Mouse (Mus musculus) liver, postnatal 0 days (tissue): ENCODE measurements around the gene Smcp. TPM values are rescaled to one million over a fixed set of nuclear protein-coding genes. Genes with fewer than 3 reads are reported as not detected.
A peak's percentile ranks its signal among the peaks of the same experiment; 100 is the strongest.

Experiments used
- ATAC-seq: fragments of 200-750 bp; cut with Nextera tagmentation; 2 replicates; pipeline ENCODE4 v1.8.0; 2017; ENCODE audit warnings: mild to moderate bottlenecking, moderate library complexity
- DNase-seq: peaks from one replicate; pipeline ENCODE4 v3.0.0-alpha.2; 2016
- H3K27ac ChIP-seq: fragments of 300-500 bp; sonication (generic); 2 replicates; pipeline ENCODE4 v1.5.1; 2014; ENCODE audit warnings: antibody characterized with exemption, moderate library complexity, mild to moderate bottlenecking, low read depth
- H3K27me3 ChIP-seq: fragments of 300-500 bp; sonication (generic); 2 replicates; pipeline ENCODE4 v1.6.1; 2014; ENCODE audit warnings: low read length, control low read depth, mixed read lengths; ENCODE audit not compliant: insufficient read depth
- H3K36me3 ChIP-seq: fragments of 300-500 bp; sonication (generic); replicated peaks from 2 replicates; pipeline ENCODE4 v1.6.1; 2014; ENCODE audit warnings: mild to moderate bottlenecking, control low read depth, low read length, moderate library complexity, mixed read lengths; ENCODE audit not compliant: insufficient read depth
- H3K4me1 ChIP-seq: fragments of 300-500 bp; sonication (generic); 2 replicates; pipeline ENCODE4 v1.6.1; 2014; ENCODE audit warnings: antibody characterized with exemption, mild to moderate bottlenecking, control low read depth; ENCODE audit not compliant: insufficient read depth
- H3K4me2 ChIP-seq: fragments of 300-500 bp; sonication (generic); 2 replicates; pipeline ENCODE4 v1.6.1; 2014; ENCODE audit warnings: low read depth, mild to moderate bottlenecking, low read length, moderate library complexity, mixed read lengths
- H3K4me3 ChIP-seq: fragments of 300-500 bp; sonication (generic); 2 replicates; pipeline ENCODE4 v1.5.1; 2014; ENCODE audit warnings: low read depth, low read length
- H3K9ac ChIP-seq: fragments of 300-500 bp; sonication (generic); replicated peaks from 2 replicates; pipeline ENCODE4 v1.6.1; 2014; ENCODE audit warnings: mild to moderate bottlenecking, moderate library complexity
- H3K9me3 ChIP-seq: fragments of 300-500 bp; sonication (generic); 2 replicates; pipeline ENCODE4 v1.6.1; 2016; ENCODE audit warnings: mild to moderate bottlenecking, control low read depth, low read length, mixed read lengths
- CTCF ChIP-seq: sonication (generic); IDR thresholded peaks from 2 replicates; pipeline ENCODE4 v1.5.1; 2016; ENCODE audit warnings: antibody characterized with exemption, low read depth
- EP300 ChIP-seq: IDR thresholded peaks from 2 replicates; pipeline ENCODE4 v1.6.1; 2016; ENCODE audit warnings: antibody characterized with exemption, low read depth, mild to moderate bottlenecking
- WGBS: fragments of 180-500 bp; shearing (Covaris S2); extraction: QIAGEN DNeasy Blood & Tissue Kit; methylation state at CpG from one replicate; pipeline ENCODE4 v1.1.7; 2014; ENCODE audit not compliant: insufficient replicate concordance; 5-methylcytosine and 5-hydroxymethylcytosine counted together
- polyA plus RNA-seq: library from polyadenylated mRNA; unstranded; fragments of >200 nt; fragmentation: Nextera tagmentation; extraction: Ambion mirVana; gene quantifications from 2 replicates; pipeline ENCODE4 v1.2.1, GENCODE M21; 2015

Smcp gene
- polyA plus RNA-seq, 1 experiment from 2014 or later = 6.3 TPM

- TF ChIP-seq EP300 (no peak), CTCF (peak; percentile 56)
- H3K9ac ChIP-seq = no peak overlapping the region
- no peak overlapping the region for H3K4me2 ChIP-seq
- no peaks in the 10 kb centered on the region for H3K4me1 ChIP-seq
- no peaks in the 10 kb centered on the region for H3K36me3 ChIP-seq
- H3K9me3 ChIP-seq = no peaks in the 10 kb centered on the region
- DNase-seq = no peak
- H3K27ac ChIP-seq = no peak overlapping the region
- ATAC-seq = no peak
- no peaks in the 10 kb centered on the region for H3K27me3 ChIP-seq
- no peak overlapping the region for H3K4me3 ChIP-seq
These were observed 23.4 kb downstream of the Smcp start for GRCm38 (mm10) chr3:92565418-92565817.

DNA sequence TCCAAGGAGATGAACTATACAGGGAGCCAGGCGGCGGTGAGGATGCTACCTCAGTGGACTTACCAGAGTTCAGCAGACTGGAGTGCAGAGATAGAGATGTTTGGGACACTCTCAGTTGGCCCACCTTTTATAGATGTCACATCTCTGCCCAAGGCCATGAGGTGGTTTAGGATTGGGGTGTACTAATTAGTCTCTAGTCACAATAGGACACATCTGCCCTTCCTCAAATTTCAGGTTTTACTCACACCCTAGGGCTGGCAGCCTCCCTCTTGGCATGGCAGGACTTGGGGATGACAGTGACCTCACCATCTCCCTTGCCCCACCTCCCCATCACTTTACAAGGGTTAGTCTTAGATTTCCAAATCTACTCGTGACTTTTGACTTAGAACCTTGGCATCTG, 54.4 kb downstream of the Smcp start, which contains the start of gene 2310046K23Rik:
TSS of gene 2310046K23Rik (minus strand) at position 101 of the 400 bp plus-strand sequence.
- no peak within 1 kb of the TSS for H3K4me3 ChIP-seq
- H3K4me1 ChIP-seq = no peaks in the 10 kb centered on the region
- ATAC-seq = no peak
- no peaks in the 10 kb centered on the region for H3K9me3 ChIP-seq
- DNase-seq = no peak
- H3K9ac ChIP-seq = no peak within 1 kb of the TSS
- WGBS = 87% methylated on average over 3 of the region's 3 CpGs
- TF ChIP-seq CTCF = no peak
- TF ChIP-seq EP300 = no peak
- no peaks in the 10 kb centered on the region for H3K36me3 ChIP-seq
- no peaks in the 10 kb centered on the region for H3K27me3 ChIP-seq
- H3K4me2 ChIP-seq = no peak within 1 kb of the TSS
- H3K27ac ChIP-seq = no peak within 1 kb of the TSS

Other genes starting within 250 kb of the Smcp start
- gene Sprr2d, start 249.9 kb downstream of the Smcp start, polyA plus RNA-seq = not detected in 2 replicates
- not detected in 2 replicates for gene Sprr2e, start 236.9 kb downstream of the Smcp start, polyA plus RNA-seq
- not detected in 2 replicates for gene Sprr2f, start 223.8 kb downstream of the Smcp start, polyA plus RNA-seq
- gene Sprr2h, start 203.3 kb downstream of the Smcp start, polyA plus RNA-seq = not detected in 2 replicates
- not detected in 2 replicates for gene Sprr2i, start 181.0 kb downstream of the Smcp start, polyA plus RNA-seq
- gene Sprr2j-ps, start 170.9 kb downstream of the Smcp start, polyA plus RNA-seq = not detected in 2 replicates
- gene Gm9774, start 159.6 kb downstream of the Smcp start, polyA plus RNA-seq = 4.1 and 4.5 TPM in 2 replicates
- 0.18 TPM in 1 of 2 replicates, not detected in the other for gene Sprr2k, start 156.4 kb downstream of the Smcp start, polyA plus RNA-seq
- gene Sprr1b, start 150.2 kb downstream of the Smcp start, polyA plus RNA-seq = not detected in 2 replicates
- not detected in 2 replicates for gene Sprr3, start 130.3 kb downstream of the Smcp start, polyA plus RNA-seq
- gene Sprr1a, start 103.1 kb downstream of the Smcp start, polyA plus RNA-seq = 0.14 TPM in 1 of 2 replicates, not detected in the other
- gene Sprr4, start 88.5 kb downstream of the Smcp start, polyA plus RNA-seq = not detected in 2 replicates
- gene 2310046K23Rik, start 54.5 kb downstream of the Smcp start, polyA plus RNA-seq = not detected in 2 replicates
- gene Ivl, start 15.3 kb downstream of the Smcp start, polyA plus RNA-seq = not detected in 2 replicates
- gene 2210017I01Rik, start 18.5 kb upstream of the Smcp start, polyA plus RNA-seq = not detected in 2 replicates
- gene Lce6a, start 32.7 kb upstream of the Smcp start, polyA plus RNA-seq = not detected in 2 replicates
- gene Lce1a1, start 59.3 kb upstream of the Smcp start, polyA plus RNA-seq = not detected in 2 replicates
- not detected in 2 replicates for gene Lce1b, start 67.9 kb upstream of the Smcp start, polyA plus RNA-seq
- gene Lce1a2, start 81.3 kb upstream of the Smcp start, polyA plus RNA-seq = not detected in 2 replicates
- gene Lce1c, start 90.2 kb upstream of the Smcp start, polyA plus RNA-seq = not detected in 2 replicates
- not detected in 2 replicates for gene Lce1d, start 98.2 kb upstream of the Smcp start, polyA plus RNA-seq
- gene Lce1e, start 120.1 kb upstream of the Smcp start, polyA plus RNA-seq = not detected in 2 replicates
- gene Lce1f, start 131.4 kb upstream of the Smcp start, polyA plus RNA-seq = not detected in 2 replicates
- not detected in 2 replicates for gene Gm38119, start 150.1 kb upstream of the Smcp start, polyA plus RNA-seq
- not detected in 2 replicates for gene Lce1g, start 163.3 kb upstream of the Smcp start, polyA plus RNA-seq
- gene Lce1h, start 176.1 kb upstream of the Smcp start, polyA plus RNA-seq = not detected in 2 replicates
- not detected in 2 replicates for gene Lce1i, start 189.9 kb upstream of the Smcp start, polyA plus RNA-seq
- gene Lce1j, start 201.5 kb upstream of the Smcp start, polyA plus RNA-seq = not detected in 2 replicates
- not detected in 2 replicates for gene Lce1k, start 218.9 kb upstream of the Smcp start, polyA plus RNA-seq
- not detected in 2 replicates for gene Kprp, start 238.2 kb upstream of the Smcp start, polyA plus RNA-seq